Mouse (Mus musculus) CH12.LX (cell line): ENCODE measurements around the gene Corin. TPM values are rescaled to one million over a fixed set of nuclear protein-coding genes. Genes with fewer than 3 reads are reported as not detected.
A peak's percentile ranks its signal among the peaks of the same experiment; 100 is the strongest.

Experiments
- DNase-seq: peaks from one replicate; pipeline ENCODE4 v3.0.0-alpha.2; 2013; ENCODE audit errors: extremely low read depth
- H3K27ac ChIP-seq: 2 replicates; pipeline ENCODE4 v1.5.1; 2012; ENCODE audit warnings: low read depth, mild to moderate bottlenecking, control low read depth, moderate library complexity; ENCODE audit not compliant: insufficient read depth
- H3K27me3 ChIP-seq: replicated peaks from 2 replicates; pipeline ENCODE3; 2012; ENCODE audit warnings: inconsistent platforms
- H3K36me3 ChIP-seq, 2 experiments: replicated peaks in 1 of 2; 2 replicates each; pipeline versions ENCODE3 to v1.6.1; 2012; ENCODE audit warnings: inconsistent platforms in 1 of 2, low read length in 1 of 2, mild to moderate bottlenecking in 1 of 2, mixed read lengths in 1 of 2, moderate library complexity in 1 of 2; ENCODE audit not compliant: control insufficient read depth in 1 of 2, insufficient read depth in 1 of 2
- H3K4me1 ChIP-seq, 2 experiments: 2 replicates each; pipeline ENCODE4 v1.6.1; 2012; ENCODE audit warnings: inconsistent platforms in 1 of 2, moderate library complexity in 1 of 2; ENCODE audit not compliant: insufficient read depth in 2 of 2, control insufficient read depth in 1 of 2
- H3K4me2 ChIP-seq: 2 replicates; pipeline ENCODE4 v1.6.1; 2012; ENCODE audit warnings: low read depth, mild to moderate bottlenecking, control low read depth; ENCODE audit not compliant: poor library complexity, insufficient read depth, severe bottlenecking
- H3K4me3 ChIP-seq, 3 experiments: fragments of 150-350 bp in 1 of 3; sonication (generic) in 1 of 3; replicated peaks in 1 of 3; 2 replicates each; pipeline versions ENCODE3 to v1.5.1; 2011 to 2012; ENCODE audit warnings: low read depth in 2 of 3, low read length in 2 of 3, mild to moderate bottlenecking in 2 of 3, moderate library complexity in 2 of 3, control low read depth in 1 of 3, improper control_type of control experiment in 1 of 3, inconsistent platforms in 1 of 3, mixed read lengths in 1 of 3; ENCODE audit not compliant: poor library complexity in 1 of 3
- H3K79me2 ChIP-seq: replicated peaks from 2 replicates; pipeline ENCODE4 v1.6.1; 2012; ENCODE audit warnings: mild to moderate bottlenecking, moderate library complexity; ENCODE audit not compliant: control insufficient read depth, poor library complexity, insufficient read depth, severe bottlenecking; ENCODE audit errors: extremely low read depth
- H3K9ac ChIP-seq: 2 replicates; pipeline ENCODE4 v1.6.1; 2012; ENCODE audit warnings: low read depth, mild to moderate bottlenecking, control low read depth, moderate library complexity; ENCODE audit not compliant: insufficient read depth
- H3K9me3 ChIP-seq: replicated peaks from 2 replicates; pipeline ENCODE3; 2012; ENCODE audit warnings: low read length, inconsistent platforms, mixed read lengths
- BHLHE40 ChIP-seq: IDR thresholded peaks from 2 replicates; pipeline ENCODE4 v1.6.1; 2011; ENCODE audit warnings: mild to moderate bottlenecking, low read depth, low read length, improper control_type of control experiment
- CHD2 ChIP-seq: IDR thresholded peaks from 2 replicates; pipeline ENCODE4 v1.6.1; 2011; ENCODE audit warnings: low read length, improper control_type of control experiment
- CTCF ChIP-seq, 2 experiments: IDR thresholded peaks in 1 of 2; conservative IDR thresholded peaks in 1 of 2; 2 replicates each; pipeline ENCODE4 v1.5.1; 2011 to 2012; ENCODE audit warnings: low read depth in 2 of 2, low read length in 2 of 2, improper control_type of control experiment in 1 of 2, inconsistent platforms in 1 of 2, mild to moderate bottlenecking in 1 of 2, moderate library complexity in 1 of 2
- E2F4 ChIP-seq: IDR thresholded peaks from 2 replicates; pipeline ENCODE4 v1.6.1; 2011; ENCODE audit warnings: low read depth, low read length, improper control_type of control experiment; ENCODE audit not compliant: insufficient replicate concordance
- EP300 ChIP-seq: IDR thresholded peaks from 2 replicates; pipeline ENCODE4 v1.6.1; 2011; ENCODE audit warnings: low read length, improper control_type of control experiment
- MYC ChIP-seq: IDR thresholded peaks from 2 replicates; pipeline ENCODE4 v1.6.1; 2011; ENCODE audit warnings: low read depth, mild to moderate bottlenecking, improper control_type of control experiment, low read length
- NRF1 ChIP-seq: IDR thresholded peaks from 2 replicates; pipeline ENCODE4 v1.6.1; 2014; ENCODE audit warnings: low read depth, mild to moderate bottlenecking, inconsistent platforms, low read length, improper control_type of control experiment, moderate library complexity
- PAX5 ChIP-seq: IDR thresholded peaks from 2 replicates; pipeline ENCODE4 v1.6.1; 2012; ENCODE audit warnings: low read length, inconsistent platforms, mixed read lengths
- TCF12 ChIP-seq: IDR thresholded peaks from 2 replicates; pipeline ENCODE4 v1.6.1; 2014; ENCODE audit warnings: low read depth, mild to moderate bottlenecking, inconsistent platforms, low read length, improper control_type of control experiment
- USF1 ChIP-seq: IDR thresholded peaks from 2 replicates; pipeline ENCODE4 v1.6.1; 2014; ENCODE audit warnings: low read depth, mild to moderate bottlenecking, inconsistent platforms, low read length, improper control_type of control experiment
- ZMIZ1 ChIP-seq: IDR thresholded peaks from 2 replicates; pipeline ENCODE4 v1.6.1; 2012; ENCODE audit warnings: low read depth, mild to moderate bottlenecking, inconsistent platforms, low read length, improper control_type of control experiment
- dilution Hi-C: fragments of 300-500 bp; cut with MboI; formaldehyde crosslinking; loops from 2 replicates; pipeline ENCODE4 v1.14.3; 2020; ENCODE audit warnings: low sequenced_read_pairs; ENCODE audit not compliant: extremely low pct_unique_long_range_greater_than_20kb, extremely low pct_ligation_motif_present
- in situ Hi-C: fragments of 300-500 bp; cut with MboI; formaldehyde crosslinking; loops from 3 replicates; pipeline ENCODE4 v1.14.3; 2019; ENCODE audit warnings: low sequenced_read_pairs, low pct_ligation_motif_present, low pct_unique_long_range_greater_than_20kb, mixed read lengths
- polyA plus RNA-seq: library from polyadenylated mRNA; unstranded; fragments of >175 nt; gene quantifications from 2 replicates; pipeline ENCODE4 v1.2.1, GENCODE M21; 2012; ENCODE audit warnings: low read depth; ENCODE audit not compliant: insufficient read length
- total RNA-seq, 2 experiments: library from RNA; depleted of rRNA; stranded (reverse); fragments of 300-350 nt in 1 of 2; fragments of >200 nt in 1 of 2; gene quantifications; 2 replicates each; pipeline ENCODE4 v1.2.3; 2012 to 2014

Gene Corin
- total and polyA plus RNA-seq, 3 experiments, result not detected

DNA sequence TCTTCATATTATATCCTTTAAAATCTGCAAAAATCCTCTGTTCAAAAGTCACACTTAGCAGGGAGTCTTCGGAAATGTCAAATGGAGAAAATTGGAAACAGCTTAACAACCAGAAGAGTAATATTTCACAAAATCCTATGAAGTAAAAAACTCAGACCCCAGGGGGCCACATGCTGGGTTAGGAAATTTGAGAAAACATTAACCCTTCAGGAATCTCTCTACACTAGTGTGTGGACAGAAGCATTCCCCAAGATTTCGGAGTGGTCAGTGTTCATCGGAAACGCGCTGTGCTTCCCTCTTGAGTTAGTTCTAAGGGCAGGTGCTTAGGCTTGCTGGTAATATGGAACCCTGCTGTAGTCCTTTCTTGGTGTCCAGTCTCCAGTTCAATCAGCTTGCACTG is 101.4 kb downstream of the Corin start:
- Histone ChIP-seq H3K4me3 (no peak overlapping the region), H3K27ac (no peak overlapping the region), H3K9ac (no peak overlapping the region), H3K36me3 (no peaks in the 10 kb centered on the region), H3K9me3 (no peaks in the 10 kb centered on the region), H3K4me2 (no peak overlapping the region), H3K79me2 (no peaks in the 10 kb centered on the region; the same call in 1 of the 2 replicates), H3K27me3 (no peaks in the 10 kb centered on the region), H3K4me1 (no peaks in the 10 kb centered on the region)
- in situ Hi-C loops, result no loop called here
- TF ChIP-seq CHD2 (no peak), ZMIZ1 (no peak), PAX5 (no peak), TCF12 (no peak), MYC (no peak), USF1 (no peak), CTCF (conservative IDR thresholded peaks at IDR 0.05 in 1 of 2, IDR thresholded peaks at IDR 0.05 in 1 of 2; ENCODE audit: low read depth in 2 of 2, low read length in 2 of 2) (no peak), E2F4 (no peak)
- no peak for DNase-seq
- dilution Hi-C loops, result no loop called here

DNA sequence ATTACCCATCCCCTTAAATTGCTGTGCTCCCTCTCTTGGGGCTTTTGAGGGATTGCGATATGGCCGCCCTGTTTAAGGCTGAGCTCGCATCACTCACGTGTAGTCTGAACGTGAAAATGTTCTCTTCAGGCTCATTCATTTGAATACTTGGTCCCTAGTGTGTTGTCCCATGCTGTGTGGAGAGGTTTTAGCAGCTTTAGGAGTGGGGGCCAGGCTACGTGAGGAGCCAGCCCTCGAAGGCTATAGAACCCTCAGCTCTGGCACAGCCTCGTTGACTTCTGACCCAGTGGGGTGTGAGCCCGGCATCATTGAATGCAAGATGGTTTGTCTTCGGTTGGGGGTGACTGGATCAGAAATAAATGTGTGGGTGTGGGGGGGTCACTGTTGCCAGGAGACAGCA is 102.5 kb downstream of the Corin start:
- Histone ChIP-seq H3K4me2 (no peak overlapping the region), H3K27ac (no peak overlapping the region), H3K9me3 (no peaks in the 10 kb centered on the region), H3K79me2 (no peaks in the 10 kb centered on the region; the same call in 1 of the 2 replicates), H3K27me3 (no peaks in the 10 kb centered on the region), H3K4me3 (no peak overlapping the region), H3K36me3 (no peaks in the 10 kb centered on the region), H3K9ac (no peak overlapping the region), H3K4me1 (no peaks in the 10 kb centered on the region)
- in situ Hi-C loops, result no loop called here
- 0 out of 2 replicates have a peak, but pooled peaks have one; percentile 19 for TF ChIP-seq BHLHE40
- TF ChIP-seq NRF1, result no peak
- TF ChIP-seq USF1, result no peak
- dilution Hi-C loops, result no loop called here
- no peak for DNase-seq

DNA sequence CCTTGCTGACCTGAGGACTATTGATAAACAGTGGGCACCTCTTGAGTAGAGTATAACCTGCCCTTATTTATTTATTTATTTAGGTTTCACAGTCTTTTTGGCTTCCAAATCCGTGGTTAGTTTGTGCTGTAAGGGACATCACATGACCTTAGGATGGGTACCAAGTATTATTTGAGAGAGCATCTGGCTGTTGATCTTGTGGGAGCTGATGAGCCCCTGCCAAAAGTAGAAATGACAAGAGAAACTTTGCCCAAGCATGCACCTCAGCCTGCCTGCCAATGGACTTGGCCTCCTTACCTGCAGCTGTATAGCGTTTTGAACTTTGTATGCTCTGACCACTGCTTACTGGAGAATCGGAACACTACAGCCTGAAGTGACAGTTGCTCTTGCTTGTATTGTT is 103.0 kb downstream of the Corin start:
- Histone ChIP-seq H3K36me3 (no peaks in the 10 kb centered on the region), H3K4me2 (no peak overlapping the region), H3K9ac (no peak overlapping the region), H3K79me2 (no peaks in the 10 kb centered on the region; the same call in 1 of the 2 replicates), H3K27ac (no peak overlapping the region), H3K4me3 (no peak overlapping the region), H3K9me3 (no peaks in the 10 kb centered on the region), H3K27me3 (no peaks in the 10 kb centered on the region), H3K4me1 (no peaks in the 10 kb centered on the region)
- in situ Hi-C loops, result no loop called here
- DNase-seq, result no peak
- TF ChIP-seq CHD2 (no peak), EP300 (no peak)
- dilution Hi-C loops, result no loop called here
